Mouse (Mus musculus) lung, postnatal 0 days (tissue): Measurements from ENCODE around the gene Ehbp1.

Source experiments
- CTCF ChIP-seq: IDR thresholded peaks from 2 replicates; pipeline ENCODE4 v1.5.1; 2016; ENCODE audit warnings: antibody characterized with exemption, mild to moderate bottlenecking
- EP300 ChIP-seq: IDR thresholded peaks from 2 replicates; pipeline ENCODE4 v1.6.1; 2016; ENCODE audit warnings: antibody characterized with exemption, mild to moderate bottlenecking, control low read depth

DNA sequence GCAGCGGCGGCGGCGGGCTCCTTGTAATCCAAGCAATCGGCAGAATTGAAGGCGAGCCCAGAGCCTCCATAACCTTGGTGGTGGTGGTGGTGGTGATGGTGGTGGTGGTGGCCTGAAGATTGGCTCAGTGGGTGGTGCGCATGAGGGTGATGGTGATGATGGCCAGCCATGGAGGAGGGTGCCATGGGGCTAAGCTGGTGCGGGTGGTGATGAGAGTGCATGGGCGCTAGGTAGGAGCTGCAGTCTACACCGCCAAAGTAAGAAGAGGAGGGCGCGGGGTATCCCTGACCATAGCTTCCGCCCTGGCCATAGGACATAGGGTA lies 345.8 kb downstream of the Ehbp1 start:
- TF ChIP-seq EP300 (no peak), CTCF (no peak)
